Mouse (Mus musculus) heart, embryonic 11.5 days (tissue): ENCODE results near the gene Kmt2d. TPM values are rescaled to one million over a fixed set of nuclear protein-coding genes. Genes with fewer than 3 reads are reported as not detected.
A peak's percentile ranks its signal among the peaks of the same experiment; 100 is the strongest.

Source experiments
- ATAC-seq: fragments of 200-750 bp; cut with Nextera tagmentation; replicated peaks from 2 replicates; pipeline ENCODE4 v1.8.0; 2017; ENCODE audit warnings: moderate library complexity; ENCODE audit not compliant: insufficient number of reproducible peaks, low FRiP score, low TSS enrichment
- H3K27ac ChIP-seq: fragments of 300-500 bp; sonication (generic); 2 replicates; pipeline ENCODE4 v1.5.1; 2014; ENCODE audit warnings: mild to moderate bottlenecking, low read depth, low read length
- H3K27me3 ChIP-seq: fragments of 300-500 bp; sonication (generic); 2 replicates; pipeline ENCODE4 v1.6.1; 2014; ENCODE audit warnings: mild to moderate bottlenecking, low read length, mixed read lengths; ENCODE audit not compliant: control insufficient read depth, insufficient read depth
- H3K36me3 ChIP-seq: fragments of 300-500 bp; sonication (generic); 2 replicates; pipeline ENCODE4 v1.6.1; 2014; ENCODE audit warnings: mild to moderate bottlenecking, low read length, moderate library complexity, mixed read lengths; ENCODE audit not compliant: control insufficient read depth, insufficient read depth
- H3K4me1 ChIP-seq: fragments of 300-500 bp; sonication (generic); 2 replicates; pipeline ENCODE4 v1.6.1; 2014; ENCODE audit warnings: low read length; ENCODE audit not compliant: control insufficient read depth, insufficient read depth
- H3K4me2 ChIP-seq: fragments of 300-500 bp; sonication (generic); 2 replicates; pipeline ENCODE4 v1.6.1; 2014; ENCODE audit warnings: mild to moderate bottlenecking, moderate library complexity
- H3K4me3 ChIP-seq: fragments of 300-500 bp; sonication (generic); 2 replicates; pipeline ENCODE4 v1.5.1; 2014; ENCODE audit warnings: low read depth, low read length
- H3K9ac ChIP-seq: fragments of 300-500 bp; sonication (generic); 2 replicates; pipeline ENCODE4 v1.6.1; 2014; ENCODE audit warnings: mild to moderate bottlenecking, low read depth, low read length, moderate library complexity
- H3K9me3 ChIP-seq: fragments of 300-500 bp; sonication (generic); replicated peaks from 2 replicates; pipeline ENCODE4 v1.6.1; 2016; ENCODE audit warnings: low read length; ENCODE audit not compliant: control insufficient read depth
- WGBS: fragments of 180-500 bp; shearing (Covaris S2); extraction: QIAGEN DNeasy Blood & Tissue Kit; methylation state at CpG from one replicate; pipeline ENCODE4 v1.1.7; 2014; ENCODE audit not compliant: insufficient replicate concordance; 5-methylcytosine and 5-hydroxymethylcytosine counted together
- polyA plus RNA-seq: library from polyadenylated mRNA; unstranded; fragments of >200 nt; fragmentation: Nextera tagmentation; extraction: Ambion mirVana; gene quantifications from 2 replicates; pipeline ENCODE4 v1.2.1, GENCODE M21; 2014

Gene Kmt2d
- polyA plus RNA-seq, 1 experiment from 2014 or later, result 16.1 TPM

DNA sequence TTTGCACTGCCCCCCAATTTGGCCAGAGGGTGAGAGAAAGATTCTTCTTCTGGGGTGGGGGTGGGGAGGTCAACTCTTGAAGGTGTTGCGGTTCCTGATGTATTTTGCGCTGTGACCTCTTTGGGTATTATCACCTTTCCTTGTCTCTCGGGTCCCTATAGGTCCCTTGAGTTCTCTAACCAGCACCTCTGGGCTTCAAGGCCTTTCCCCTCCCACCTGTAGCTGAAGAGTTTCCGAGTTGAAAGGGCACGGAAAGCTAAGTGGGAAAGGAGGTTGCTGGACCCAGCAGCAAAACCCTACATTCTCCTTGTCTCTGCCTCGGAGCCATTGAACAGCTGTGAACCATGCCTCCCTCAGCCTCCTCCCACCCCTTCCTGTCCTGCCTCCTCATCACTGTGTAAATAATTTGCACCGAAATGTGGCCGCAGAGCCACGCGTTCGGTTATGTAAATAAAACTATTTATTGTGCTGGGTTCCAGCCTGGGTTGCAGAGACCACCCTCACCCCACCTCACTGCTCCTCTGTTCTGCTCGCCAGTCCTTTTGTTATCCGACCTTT lies 77.8 kb downstream of the Kmt2d start:
- Histone ChIP-seq H3K4me3 (no peak overlapping the region), H3K36me3 (no peaks in the 10 kb centered on the region), H3K4me2 (no peak overlapping the region), H3K4me1 (peaks cover 19% of the 10 kb centered on the region), H3K27ac (no peak overlapping the region), H3K9ac (no peak overlapping the region), H3K9me3 (no peaks in the 10 kb centered on the region), H3K27me3 (peaks cover 100% of the 10 kb centered on the region)
- no peak for ATAC-seq
- 4% methylated on average over 13 of the region's 13 CpGs for WGBS

GRCm38 (mm10) chr15:98792233-98793020 lies 78.6 kb downstream of the Kmt2d start:
- ATAC-seq, result no peak

DNA sequence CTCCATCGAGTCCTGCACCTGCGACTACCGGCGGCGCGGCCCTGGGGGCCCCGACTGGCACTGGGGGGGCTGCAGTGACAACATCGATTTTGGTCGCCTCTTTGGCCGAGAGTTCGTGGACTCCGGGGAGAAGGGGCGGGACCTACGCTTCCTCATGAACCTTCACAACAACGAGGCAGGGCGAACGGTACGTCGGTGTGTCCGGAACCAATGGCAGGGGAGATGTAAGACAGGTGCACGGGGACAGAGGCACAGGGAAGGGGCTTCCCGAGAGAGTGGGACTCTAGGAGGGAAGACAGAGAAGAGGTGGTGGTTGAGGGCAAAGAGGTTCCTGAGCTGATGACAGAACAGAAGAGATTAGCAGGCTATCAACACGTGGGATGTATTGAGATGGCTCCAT lies 79.2 kb downstream of the Kmt2d start:
- Histone ChIP-seq H3K4me3 (peak overlapping the region; percentile 31; the same call in 1 of the 2 replicates), H3K4me1 (peaks cover 17% of the 10 kb centered on the region), H3K4me2 (peak overlapping the region; percentile 16; the same call in 1 of the 2 replicates), H3K9me3 (no peaks in the 10 kb centered on the region), H3K27me3 (peaks cover 96% of the 10 kb centered on the region), H3K9ac (no peak overlapping the region), H3K36me3 (no peaks in the 10 kb centered on the region), H3K27ac (no peak overlapping the region)
- WGBS, result 2% methylated on average over 23 of the region's 23 CpGs
- no peak for ATAC-seq

More at GRCm38 (mm10) chr15:98792233-98793020, 78.6 kb downstream of the Kmt2d start:
- WGBS, result 2% methylated on average over 75 of the region's 75 CpGs
- peaks cover 99% of the 10 kb centered on the region for H3K27me3 ChIP-seq
- H3K36me3 ChIP-seq, result no peaks in the 10 kb centered on the region
- H3K4me3 ChIP-seq, result peak overlapping the region; percentile 22
- H3K27ac ChIP-seq, result no peak overlapping the region
- no peak overlapping the region for H3K9ac ChIP-seq
- peak overlapping the region; percentile 48 for H3K4me2 ChIP-seq
- H3K4me1 ChIP-seq, result peaks cover 19% of the 10 kb centered on the region
- no peaks in the 10 kb centered on the region for H3K9me3 ChIP-seq

DNA sequence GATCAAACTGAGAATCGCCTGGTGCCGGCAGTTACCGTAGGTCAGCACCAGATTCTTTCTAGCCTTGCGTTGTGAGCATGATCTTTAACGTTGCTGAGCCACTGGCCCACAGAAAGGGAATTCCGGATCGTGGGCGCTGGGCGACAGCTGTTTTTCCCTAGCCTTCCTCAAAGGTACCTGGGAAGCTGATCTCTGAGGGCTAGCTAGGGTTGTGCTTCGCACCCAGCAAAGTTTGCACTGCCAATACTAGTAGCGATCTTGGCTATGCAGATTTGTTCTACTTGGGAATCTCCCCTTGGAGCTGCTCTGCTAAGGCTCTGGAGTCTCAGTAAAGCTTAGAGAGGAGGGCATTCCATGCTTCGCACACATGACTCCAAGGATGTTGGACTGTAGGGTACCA lies 79.8 kb downstream of the Kmt2d start:
- no peak for ATAC-seq
- peak overlapping the region; percentile 51 for H3K4me2 ChIP-seq
- H3K27ac ChIP-seq, result no peak overlapping the region
- H3K9ac ChIP-seq, result no peak overlapping the region
- H3K9me3 ChIP-seq, result no peaks in the 10 kb centered on the region
- H3K4me1 ChIP-seq, result peaks cover 11% of the 10 kb centered on the region
- WGBS, result 2% methylated on average over 12 of the region's 12 CpGs
- no peaks in the 10 kb centered on the region for H3K36me3 ChIP-seq
- H3K27me3 ChIP-seq, result peaks cover 95% of the 10 kb centered on the region
- H3K4me3 ChIP-seq, result peak overlapping the region; percentile 31

GRCm38 (mm10) chr15:98790761-98791160 lies 80.2 kb downstream of the Kmt2d start:
- Histone ChIP-seq H3K9ac (no peak overlapping the region), H3K4me2 (peak overlapping the region; percentile 51), H3K36me3 (no peaks in the 10 kb centered on the region), H3K27me3 (peaks cover 91% of the 10 kb centered on the region), H3K4me1 (peaks cover 11% of the 10 kb centered on the region), H3K9me3 (no peaks in the 10 kb centered on the region), H3K4me3 (peak overlapping the region; percentile 31), H3K27ac (no peak overlapping the region)
- WGBS, result under 1% methylated on average over 23 of the region's 23 CpGs
- ATAC-seq, result no peak

DNA sequence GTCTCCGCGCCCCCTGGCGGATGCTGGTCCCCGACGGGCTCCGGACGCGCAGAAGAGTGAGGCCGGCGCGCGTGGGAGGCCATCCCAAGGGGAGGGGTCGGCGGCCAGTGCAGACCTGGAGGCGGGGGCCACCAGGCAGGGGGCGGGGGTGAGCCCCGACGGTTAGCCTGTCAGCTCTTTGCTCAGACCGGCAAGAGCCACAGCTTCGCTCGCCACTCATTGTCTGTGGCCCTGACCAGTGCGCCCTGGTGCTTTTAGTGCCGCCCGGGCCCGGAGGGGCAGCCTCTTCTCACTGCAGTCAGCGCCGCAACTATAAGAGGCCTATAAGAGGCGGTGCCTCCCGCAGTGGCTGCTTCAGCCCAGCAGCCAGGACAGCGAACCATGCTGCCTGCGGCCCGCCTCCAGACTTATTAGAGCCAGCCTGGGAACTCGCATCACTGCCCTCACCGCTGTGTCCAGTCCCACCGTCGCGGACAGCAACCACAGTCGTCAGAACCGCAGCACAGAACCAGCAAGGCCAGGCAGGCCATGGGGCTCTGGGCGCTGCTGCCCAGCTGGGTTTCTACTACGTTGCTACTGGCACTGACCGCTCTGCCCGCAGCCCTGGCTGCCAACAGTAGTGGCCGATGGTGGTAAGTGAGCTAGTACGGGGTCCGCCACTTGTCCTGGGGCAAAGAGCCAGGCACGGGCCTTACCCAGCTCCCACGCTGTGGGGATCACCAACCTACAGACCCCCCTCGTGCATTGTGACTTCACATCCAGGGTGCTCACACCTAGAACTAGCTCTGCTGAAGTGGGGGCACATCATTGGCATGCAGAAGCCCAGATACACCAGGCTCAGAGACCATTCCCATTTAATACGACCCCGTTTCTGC lies 81.1 kb downstream of the Kmt2d start, which contains the start of gene Wnt1:
TSS of gene Wnt1 (plus strand) at position 197 of the 875 bp plus-strand sequence.
- peaks cover 11% of the 10 kb centered on the region for H3K4me1 ChIP-seq
- ATAC-seq, result 0 out of 2 replicates have a peak, but pooled peaks have one; percentile 39
- WGBS, result 3% methylated on average over 51 of the region's 51 CpGs
- H3K27ac ChIP-seq, result no peak within 1 kb of the TSS
- no peaks in the 10 kb centered on the region for H3K9me3 ChIP-seq
- H3K9ac ChIP-seq, result no peak within 1 kb of the TSS
- H3K4me2 ChIP-seq, result peak within 1 kb of the TSS; percentile 51
- H3K4me3 ChIP-seq, result peak within 1 kb of the TSS; percentile 31
- peaks cover 83% of the 10 kb centered on the region for H3K27me3 ChIP-seq
- no peaks in the 10 kb centered on the region for H3K36me3 ChIP-seq

DNA sequence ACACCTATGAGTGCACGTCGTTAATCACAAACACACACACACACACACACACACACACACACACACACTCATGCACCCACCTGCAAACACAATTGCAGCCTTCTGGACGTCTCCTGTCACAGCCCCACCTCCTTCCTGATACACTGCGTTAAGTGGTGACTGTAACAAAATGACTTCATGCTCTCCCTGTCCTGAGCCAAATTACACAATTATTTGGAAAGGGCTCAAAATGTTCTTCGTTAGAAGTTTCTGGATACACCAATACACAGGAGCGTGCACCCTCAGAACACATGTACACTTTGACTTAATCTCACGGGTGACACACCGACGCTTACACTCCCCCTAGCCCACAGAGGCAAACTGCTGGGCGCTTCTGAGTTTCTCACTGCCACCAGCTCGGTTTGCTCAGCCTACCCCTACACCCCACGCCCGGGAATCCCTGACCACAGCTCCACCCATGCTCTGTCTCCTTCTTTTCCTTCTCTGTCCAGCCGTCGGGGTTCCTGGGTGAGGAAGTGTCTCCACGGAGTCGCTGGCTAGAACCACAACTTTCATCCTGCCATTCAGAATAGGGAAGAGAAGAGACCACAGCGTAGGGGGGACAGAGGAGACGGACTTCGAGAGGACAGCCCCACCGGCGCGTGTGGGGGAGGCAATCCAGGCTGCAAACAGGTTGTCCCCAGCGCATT lies 81.9 kb downstream of the Kmt2d start:
- Histone ChIP-seq H3K36me3 (no peaks in the 10 kb centered on the region), H3K4me2 (peak overlapping the region; percentile 48), H3K27me3 (peaks cover 76% of the 10 kb centered on the region), H3K27ac (no peak overlapping the region), H3K9me3 (no peaks in the 10 kb centered on the region), H3K4me1 (peaks cover 11% of the 10 kb centered on the region), H3K4me3 (peak overlapping the region; percentile 20), H3K9ac (no peak overlapping the region)
- 16% methylated on average over 24 of the region's 24 CpGs for WGBS
- no peak for ATAC-seq

- 28% methylated on average over 4 of the region's 4 CpGs for WGBS
Observed at GRCm38 (mm10) chr15:98787930-98788329, 83.1 kb downstream of the Kmt2d start.

More at GRCm38 (mm10) chr15:98787930-98788329, 83.1 kb downstream of the Kmt2d start:
- Histone ChIP-seq H3K9me3 (no peaks in the 10 kb centered on the region), H3K4me3 (no peak overlapping the region), H3K9ac (no peak overlapping the region), H3K27ac (no peak overlapping the region), H3K36me3 (no peaks in the 10 kb centered on the region), H3K4me2 (no peak overlapping the region), H3K27me3 (peaks cover 66% of the 10 kb centered on the region), H3K4me1 (peaks cover 11% of the 10 kb centered on the region)
- no peak for ATAC-seq
